Mouse (Mus musculus) hindlimb bud, embryonic 11.5 days (tissue): Measurements from ENCODE around the gene Stum.

Experiments
- DNase-seq: peaks from one replicate; pipeline ENCODE4 v3.0.0-alpha.2; 2012; ENCODE audit warnings: low read depth, low spot score; ENCODE audit errors: extremely low spot score

Stum gene

DNA sequence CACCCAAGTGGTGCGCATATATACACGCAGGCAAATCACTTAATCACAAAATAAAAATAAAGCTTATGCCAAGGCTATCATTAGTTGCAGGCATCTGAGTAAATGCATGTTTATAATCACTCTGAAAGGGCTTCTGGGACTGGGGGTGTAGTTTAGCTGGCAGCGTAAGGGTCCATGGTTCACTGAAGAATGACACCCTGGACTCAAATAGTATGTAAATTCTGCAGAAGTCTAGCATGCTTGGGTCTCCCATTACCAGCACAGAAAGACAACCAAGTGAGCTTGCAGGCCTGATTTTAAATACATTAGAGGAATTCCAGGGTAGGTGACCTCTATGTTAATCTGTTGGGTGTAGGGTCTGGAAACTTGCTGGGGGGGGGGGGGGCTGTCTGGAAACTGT is 16.5 kb upstream of the Stum start:
- no peak for DNase-seq

DNA sequence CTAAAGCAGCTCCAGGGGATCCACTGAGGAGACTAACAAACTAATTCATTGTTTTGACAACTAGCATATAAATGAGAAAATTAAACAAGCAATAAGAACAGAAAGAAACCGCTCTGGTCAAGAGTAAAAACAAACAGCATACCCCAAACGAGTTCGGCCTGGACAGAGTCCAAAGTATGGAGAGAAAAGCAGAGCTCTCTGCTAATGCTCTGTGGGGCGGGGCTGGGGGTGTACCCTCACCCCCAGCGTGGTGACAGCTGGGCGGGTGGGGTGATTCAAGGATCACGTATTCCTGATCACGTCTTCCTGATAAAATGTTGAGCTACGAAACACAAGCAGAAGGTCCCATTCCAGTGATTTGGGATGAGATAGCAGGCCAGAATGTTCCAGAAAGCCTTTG is 9.5 kb upstream of the Stum start:
- no peak for DNase-seq

DNA sequence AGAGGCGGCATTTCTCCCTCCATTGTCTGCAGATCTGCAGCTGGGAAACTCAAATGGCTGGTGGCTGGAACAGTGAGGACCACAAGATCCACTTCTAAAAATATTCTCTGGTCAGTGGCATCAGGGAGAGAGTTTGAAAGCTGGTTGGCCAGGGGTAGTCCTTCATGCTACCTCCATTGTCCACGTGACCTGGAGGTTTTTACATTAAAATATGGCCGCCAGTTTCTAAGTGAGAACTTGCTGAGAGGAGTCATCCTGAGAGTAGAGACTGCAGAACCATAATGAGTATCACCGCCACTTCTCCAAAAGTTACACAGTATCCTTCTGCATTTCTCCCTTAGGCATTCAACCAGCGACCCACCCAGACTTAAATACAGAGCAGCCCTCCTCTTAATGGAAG is 2.0 kb upstream of the Stum start:
- no peak for DNase-seq

DNA sequence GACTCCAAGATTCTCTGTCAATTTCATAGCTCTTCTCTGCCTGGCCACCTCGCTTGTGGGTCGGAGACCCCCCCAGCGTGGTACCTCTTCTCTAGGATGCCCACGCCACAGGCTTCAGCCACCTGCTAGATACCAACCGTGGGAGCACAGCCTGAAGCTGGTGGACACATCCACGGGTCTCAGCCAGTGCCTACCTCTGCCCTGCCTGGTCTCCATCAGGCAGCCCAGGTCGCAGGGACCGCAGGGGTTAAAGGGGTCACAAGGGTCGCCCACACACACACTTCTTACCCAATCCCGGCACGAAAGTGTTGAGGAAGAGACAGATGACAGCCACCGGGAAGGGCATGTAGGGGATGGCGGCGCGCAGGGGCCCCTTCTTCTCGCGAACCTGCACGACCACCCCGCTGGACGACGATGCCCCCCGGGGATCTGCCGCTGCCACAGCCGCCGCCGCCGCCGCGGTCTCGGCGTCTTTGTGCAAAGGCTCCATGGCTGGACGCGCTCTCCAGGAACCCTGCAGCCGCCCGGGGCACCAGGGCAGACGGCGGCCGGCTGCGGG is 385 bp downstream of the Stum start:
- DNase-seq, result no peak

DNA sequence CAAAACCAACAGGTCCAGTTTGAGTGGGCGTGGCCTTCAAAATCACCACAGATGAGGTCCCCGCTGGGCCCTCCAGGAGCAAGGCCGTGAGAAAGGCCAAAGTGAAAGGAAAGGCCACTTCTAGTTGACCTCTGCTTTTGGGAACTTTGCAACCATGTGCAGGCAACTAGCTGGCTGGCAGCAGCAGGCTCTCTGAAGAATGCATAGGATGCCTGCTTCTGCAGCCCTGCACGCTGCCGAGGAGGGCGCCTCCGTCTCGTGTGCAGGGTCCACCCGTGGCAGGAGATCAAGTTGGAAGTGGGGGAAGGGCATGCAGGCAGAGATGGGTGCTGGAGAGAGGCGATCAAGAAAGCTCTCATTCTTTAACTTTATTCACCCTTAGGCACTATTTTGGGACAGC is 1.3 kb downstream of the Stum start:
- no peak for DNase-seq

DNA sequence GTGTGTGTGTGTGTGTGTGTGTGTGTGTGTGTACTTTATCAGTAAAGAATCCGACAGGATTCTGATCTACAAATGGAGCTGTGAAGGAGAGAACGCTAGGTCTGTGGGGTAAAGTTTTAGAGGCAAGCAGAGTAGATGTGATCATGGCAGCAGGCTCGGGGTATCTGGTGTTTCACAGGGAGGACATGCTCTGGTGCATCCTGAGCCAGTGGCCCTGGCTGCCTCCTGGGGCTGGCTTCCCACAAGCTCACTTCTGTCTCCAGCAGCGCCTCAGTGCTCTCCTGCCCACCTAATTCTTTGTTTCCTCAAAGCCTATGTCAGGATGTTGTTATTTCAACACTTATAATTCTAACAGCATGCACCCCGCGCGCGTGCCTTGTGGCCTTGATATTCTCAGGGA is 2.0 kb downstream of the Stum start:
- DNase-seq, result no peak

DNA sequence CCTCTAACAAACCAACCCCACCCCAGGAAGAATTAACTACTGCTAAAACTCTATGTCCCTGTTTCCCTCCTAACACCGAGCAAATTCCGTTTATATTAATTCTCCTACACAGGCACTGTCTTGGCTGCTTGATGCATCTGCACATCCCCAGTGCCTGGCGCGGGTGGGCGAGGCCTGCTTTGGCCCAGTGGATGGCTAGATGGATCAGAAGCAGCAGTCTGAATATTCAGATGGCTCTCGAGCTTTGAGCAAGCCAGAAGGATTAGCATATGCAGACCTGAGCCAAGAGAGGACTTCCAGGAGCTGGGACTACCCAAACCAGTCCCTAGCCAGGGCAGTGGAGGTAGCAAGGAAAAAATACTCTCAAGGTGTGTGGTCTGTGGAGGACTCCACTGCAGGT is 3.0 kb downstream of the Stum start:
- DNase-seq, result no peak

DNA sequence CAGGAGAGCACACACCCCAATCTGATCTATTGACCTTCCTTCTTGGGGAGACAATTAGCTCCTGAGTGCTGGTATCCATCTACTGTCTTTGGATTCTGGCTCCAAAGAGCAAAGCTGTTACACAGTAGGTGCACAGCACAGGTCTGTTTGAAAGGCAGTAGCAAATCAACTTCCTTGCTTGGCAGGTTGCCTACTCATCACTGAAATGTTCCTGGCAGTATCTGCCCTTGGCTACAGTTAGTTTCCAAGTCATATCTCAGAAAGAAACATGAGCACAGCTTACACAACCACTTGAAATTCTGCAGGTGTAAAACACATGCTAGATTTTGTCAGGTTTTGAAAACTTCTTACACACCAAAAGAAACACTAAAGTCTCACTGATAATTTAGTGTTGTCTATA is 9.7 kb downstream of the Stum start:
- DNase-seq, result no peak

DNA sequence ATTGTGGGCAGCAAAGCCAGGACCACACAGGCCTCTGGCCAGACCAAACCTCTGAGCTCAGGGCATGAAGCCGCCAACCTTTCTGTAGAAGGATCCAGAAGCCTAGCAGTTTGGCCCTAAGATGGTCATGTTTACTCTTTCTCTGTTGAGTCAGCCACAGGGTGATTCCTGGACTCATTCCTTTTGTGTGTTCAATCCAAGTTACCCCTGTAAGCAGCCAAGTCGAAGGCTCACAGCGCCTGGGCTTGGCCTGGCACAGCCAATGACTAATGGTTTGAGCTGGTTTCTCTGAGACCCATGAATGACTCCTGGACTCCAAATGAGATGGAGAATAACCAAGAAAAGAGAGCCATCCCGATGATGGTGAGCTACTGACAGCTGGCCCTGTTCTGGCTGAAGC is 15.3 kb downstream of the Stum start:
- DNase-seq, result no peak

DNA sequence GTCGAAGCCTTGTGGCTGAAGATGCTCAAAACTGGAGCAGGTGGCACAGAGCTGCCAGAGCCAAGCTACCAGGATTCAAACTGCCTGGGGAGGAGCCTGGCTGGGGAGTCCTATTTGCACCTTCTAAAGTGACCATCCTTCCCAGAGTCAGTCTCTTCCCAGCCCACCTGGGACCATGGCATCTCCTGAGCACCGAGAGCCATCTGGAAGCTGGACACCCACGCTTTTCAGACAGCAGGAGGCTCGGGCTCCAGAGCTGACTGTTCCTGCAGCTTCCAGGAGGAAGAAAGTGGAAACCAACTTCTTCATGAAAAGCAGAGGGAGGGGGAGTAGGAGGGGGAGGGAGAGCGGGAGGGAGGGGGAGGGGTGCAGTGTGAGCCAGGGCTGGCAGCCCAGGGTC is 17.7 kb downstream of the Stum start:
- no peak for DNase-seq

DNA sequence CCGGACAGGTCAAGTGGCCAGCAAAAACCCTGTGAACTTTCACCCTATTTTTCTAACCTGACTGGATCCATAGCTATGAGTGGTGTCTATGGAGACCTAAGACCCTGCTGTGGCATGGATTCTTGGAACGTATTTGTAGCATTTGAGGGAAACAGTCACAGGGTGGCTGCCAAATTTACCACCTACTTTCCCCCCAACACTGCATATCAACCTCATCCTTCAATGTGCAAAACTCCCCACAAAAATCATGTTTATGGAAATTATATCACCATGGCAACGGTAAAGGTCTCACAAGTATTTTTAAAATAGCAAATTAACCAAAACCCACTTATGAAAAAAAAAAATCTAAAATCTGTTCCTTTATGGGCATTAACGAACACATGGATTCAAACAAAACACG is 18.9 kb downstream of the Stum start:
- no peak for DNase-seq

DNA sequence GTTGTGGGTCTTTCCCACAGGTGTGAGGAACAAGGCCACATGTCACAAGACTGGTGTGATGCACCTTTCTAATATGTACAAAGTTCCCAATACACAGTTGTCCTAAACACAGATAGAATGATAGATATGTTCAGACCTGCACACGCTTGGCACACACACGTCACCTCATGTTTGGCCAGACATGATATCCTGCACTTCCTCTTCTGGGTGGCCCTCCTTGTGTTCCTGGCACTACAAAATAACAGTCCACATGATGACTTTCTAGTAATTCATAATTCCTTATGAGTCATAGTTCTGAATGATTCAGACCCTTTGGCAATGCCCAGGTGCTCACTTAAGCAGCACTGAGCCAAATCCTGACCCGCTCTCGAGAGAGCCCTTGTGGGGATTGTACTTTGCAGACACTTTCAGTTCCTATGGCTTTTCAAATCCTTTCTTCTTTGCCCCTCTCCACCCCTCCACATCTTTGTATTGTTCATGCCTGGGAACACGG is 20.3 kb downstream of the Stum start:
- no peak for DNase-seq

DNA sequence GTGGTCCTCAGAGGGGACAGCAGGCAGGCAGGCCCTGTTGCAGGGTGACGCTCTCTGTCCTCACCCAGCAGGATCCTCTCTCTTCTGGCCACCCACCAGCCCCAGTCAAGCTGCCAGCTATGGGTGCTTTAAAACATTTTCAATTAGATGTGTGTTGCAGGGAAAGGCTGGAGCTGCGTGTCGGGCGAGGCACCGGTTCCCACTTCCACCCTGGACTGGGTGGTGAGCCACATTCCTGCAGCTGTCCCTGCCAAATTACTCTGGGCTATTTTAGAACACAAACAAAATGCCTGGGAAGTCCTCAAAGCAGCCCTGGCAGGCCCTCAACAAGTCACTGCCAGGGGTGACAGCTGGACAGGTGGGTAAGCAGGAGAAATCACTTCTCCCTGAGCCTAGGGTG is 20.9 kb downstream of the Stum start:
- DNase-seq, result no peak

DNA sequence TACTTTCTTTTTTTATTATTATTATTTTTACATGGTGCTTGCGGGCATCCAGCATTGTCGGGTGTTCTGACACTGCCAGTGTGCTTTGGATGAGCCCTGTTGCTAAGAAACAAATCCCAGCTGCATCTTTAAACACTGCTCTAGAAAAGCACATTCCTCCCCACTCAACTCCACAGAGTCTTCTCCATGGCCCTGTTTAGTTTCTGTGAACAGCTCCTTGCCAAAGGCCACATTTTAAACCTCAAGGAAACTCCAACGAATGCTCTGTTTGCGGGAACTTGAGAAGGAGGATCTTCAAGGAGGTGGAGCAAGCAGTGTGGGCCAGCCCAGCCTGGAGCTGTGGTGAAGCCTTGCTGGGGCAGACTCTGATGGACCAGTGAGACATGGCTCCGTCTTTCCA is 22.6 kb downstream of the Stum start:
- no peak for DNase-seq

DNA sequence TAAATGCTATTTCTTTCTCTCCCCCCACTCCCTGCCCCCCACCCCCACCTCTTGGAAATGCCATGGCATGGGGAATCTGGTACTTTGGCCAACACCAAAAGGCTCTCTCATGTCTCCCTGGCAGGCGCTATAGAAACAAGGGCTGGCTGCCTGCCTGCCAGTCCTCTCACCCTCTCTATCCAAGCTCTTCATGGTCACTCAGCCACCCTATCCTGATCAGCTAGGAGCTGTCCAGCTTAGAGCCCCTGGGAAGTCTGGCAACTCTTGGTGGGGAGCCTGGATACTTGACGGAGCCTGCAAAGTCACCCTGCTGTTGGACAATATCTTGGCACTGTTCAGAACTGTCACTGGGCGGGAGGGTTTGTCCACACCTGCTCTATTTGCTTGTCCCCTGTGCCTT is 24.6 kb downstream of the Stum start:
- DNase-seq, result no peak

DNA sequence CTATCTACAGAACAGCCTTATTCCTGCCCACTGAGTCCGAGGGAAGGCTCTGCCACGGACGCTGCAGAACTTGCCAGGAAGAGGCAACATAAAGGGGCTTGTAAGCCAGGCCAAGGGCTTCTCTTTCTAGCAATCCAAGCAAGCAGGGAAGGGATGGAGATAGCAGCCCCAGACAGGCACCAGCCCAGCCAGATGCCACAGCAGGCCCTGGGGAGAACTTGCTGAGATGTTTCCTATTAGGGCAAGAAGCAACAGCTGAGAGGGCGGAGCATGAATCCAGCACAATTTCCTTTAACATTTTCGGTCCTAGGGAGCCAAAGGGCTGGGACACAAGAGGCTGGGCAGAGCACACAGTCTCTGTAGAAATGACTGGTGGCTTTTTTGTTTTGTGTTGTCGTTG is 25.0 kb downstream of the Stum start:
- no peak for DNase-seq

DNA sequence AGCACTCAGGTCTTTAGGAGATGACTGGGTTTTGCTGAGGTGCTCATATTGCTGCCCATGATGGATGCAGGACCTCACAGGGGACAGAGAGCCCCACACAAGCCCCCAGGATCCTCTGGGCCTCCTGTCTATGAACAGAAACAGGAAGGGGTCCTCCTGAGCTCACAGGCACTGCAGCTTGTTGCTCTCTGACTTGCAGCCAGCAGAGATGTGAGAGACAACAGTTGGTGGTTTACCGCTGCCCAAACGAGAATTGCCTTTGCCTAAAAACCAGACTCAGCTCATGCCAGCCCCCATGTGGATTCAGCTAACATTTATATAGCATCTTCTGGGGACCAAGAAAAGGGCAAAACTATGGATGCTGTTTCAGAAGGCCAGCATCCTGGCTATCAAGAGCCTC is 33.7 kb downstream of the Stum start:
- no peak for DNase-seq

DNA sequence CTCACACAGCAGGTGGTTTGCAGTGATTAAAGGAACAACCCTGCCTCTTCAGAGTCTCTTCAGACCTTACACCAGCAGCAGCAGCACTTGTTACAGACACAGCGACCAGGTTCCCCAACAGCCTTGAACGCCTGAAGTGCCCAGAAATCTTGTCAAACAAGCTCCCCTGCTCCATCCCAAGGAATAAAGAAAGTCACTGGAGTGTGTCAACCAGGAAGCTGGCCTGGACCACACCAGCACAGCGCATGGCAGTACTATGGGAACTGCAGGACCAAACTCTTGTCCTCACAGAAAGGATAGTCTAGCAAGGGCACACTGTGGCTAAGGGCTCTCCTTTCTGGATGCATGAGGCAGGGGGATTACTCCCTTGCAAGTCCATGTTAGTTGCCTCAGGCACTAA is 38.9 kb downstream of the Stum start:
- no peak for DNase-seq

DNA sequence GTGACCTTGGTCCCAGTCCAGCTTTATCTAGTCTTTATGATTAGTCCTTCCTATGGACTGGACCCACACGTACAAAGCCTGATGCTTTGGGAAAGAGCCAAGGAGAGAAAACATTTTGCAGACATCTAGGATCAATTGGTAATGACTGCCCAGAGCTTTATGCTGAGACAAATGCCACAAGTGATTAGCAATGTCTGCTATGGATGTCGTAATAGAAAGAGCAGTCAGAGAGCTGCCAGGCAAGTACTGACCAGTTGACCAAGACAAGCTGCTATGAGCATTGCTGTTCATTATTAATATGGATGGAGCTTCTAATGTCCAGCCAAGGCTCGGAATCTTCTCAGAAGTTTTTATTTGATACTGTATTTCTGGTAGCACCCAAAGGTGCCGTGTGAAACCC is 43.8 kb downstream of the Stum start:
- DNase-seq, result no peak

DNA sequence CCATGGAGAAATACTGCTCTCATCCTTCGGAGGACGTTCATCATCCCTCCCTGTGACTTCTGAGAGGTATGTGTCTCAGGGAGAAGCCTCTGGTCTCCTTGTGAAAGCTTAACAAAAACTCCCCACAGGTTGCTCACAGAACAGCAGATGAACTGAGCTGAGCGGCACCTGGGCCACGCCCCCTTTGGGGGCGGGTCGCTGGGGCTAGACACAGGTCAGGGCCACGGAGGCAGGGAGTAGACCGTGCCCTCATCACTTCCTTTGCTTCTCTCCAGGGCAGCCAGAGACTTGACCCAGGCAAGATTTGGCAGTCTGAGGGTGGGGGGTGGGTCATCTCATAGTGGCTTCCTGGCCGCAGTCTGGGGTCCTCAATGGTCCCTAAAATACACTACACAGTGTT is 48.4 kb downstream of the Stum start:
- DNase-seq, result no peak

DNA sequence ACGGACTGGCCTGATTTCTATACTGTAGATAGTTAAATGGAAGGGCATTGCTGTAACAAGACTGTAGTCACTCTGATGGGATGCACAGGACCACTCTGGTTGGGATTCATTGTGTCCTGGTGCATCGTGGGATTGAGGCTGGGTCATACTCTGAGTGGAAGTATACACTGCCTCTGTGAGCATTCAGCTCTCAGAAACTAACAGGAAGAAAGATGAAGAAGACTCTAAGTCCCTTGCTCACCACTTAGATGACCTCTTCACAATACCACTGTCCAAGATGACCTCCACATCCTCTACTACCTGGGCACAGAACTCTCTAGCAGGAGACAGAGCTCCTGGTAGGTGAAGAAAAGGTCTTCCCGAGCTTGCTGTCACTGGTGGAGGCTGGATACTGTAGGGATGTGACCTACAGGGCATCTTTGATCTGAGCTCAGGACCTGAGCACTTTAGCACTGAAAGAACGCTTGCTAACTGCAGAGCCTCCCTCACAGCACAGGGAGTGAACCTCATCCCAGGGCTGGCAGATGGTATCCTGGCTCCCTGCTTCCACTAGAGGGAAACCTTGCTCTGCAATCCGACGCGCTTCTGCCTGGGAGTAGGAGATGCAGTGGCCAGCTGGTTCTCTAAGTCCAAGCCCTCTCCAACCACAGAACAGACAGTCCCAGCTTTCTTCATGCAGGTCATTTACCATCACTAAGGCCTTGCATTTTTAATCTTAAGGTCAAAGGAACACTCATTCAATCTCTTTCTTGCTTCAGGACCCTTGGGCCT is 49.3 kb downstream of the Stum start:
- peak; percentile 64 for DNase-seq

DNA sequence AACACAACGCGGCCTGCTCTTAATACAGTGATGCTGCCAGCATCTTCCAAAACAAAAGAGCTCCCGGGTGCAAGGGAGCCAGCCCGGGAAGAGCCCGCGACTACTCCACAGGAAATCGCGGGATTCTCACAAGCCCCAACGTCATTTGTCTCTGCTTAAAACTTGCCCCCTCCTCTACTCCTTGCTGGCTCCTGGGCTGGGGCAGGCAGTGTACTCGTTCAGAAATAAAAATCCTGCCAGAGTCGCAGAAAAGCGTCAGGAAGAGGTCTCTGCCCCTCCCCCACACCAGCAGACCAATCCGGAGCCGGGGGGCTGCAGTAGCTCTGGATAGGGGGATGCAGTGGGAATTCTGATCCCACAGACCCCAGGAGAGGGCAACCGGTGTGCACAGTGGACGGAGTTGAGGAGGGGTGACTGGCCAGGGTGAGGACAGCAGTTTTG is 50.2 kb downstream of the Stum start:
- peak; percentile 18 for DNase-seq

DNA sequence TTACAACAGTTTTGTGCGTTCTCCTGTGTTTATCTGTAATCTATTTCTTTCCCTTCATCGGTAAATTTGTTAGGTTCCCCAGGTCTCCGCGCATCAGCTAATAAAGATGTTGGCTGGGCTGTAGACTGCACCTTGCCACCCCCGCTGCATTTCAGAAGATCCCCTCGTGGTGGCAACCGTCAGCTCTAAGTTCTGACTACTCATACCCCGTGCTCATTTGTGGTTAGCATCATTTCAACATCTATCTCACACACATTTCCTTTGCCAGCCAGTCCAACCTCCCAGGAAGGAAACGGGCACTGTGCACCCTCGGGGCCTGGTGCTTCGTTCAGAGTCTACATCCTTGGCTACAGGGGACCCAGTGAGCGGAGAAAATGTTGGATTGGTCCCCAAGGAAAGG is 51.5 kb downstream of the Stum start:
- no peak for DNase-seq
